Mouse (Mus musculus): ENCODE measurements around the gene Tns4. TPM values are rescaled to one million over a fixed set of nuclear protein-coding genes. Genes with fewer than 3 reads are reported as not detected.

The Tns4 gene
- polyA plus RNA-seq, 1 experiment from 2014 or later, result 0.36 TPM

GRCm38 (mm10) chr11:99096996-99097774 lies 8.1 kb upstream of the Tns4 start:
- no peak for DNase-seq (ENCODE audit: low spot score)
- Histone ChIP-seq H3K4me1 (peaks cover 4% of the 10 kb centered on the region; the same call in 1 of the 2 replicates), H3K4me3 (no peak overlapping the region), H3K9me3 (no peaks in the 10 kb centered on the region), H3K27ac (no peak overlapping the region), H3K36me3 (no peaks in the 10 kb centered on the region), H3K27me3 (ENCODE audit: insufficient read depth, poor library complexity, severe bottlenecking) (no peaks in the 10 kb centered on the region)
- 68% methylated on average over 8 of the region's 8 CpGs for WGBS

- peaks cover 4% of the 10 kb centered on the region; the same call in 1 of the 2 replicates for H3K4me1 ChIP-seq
- H3K9me3 ChIP-seq, result no peaks in the 10 kb centered on the region
- no peaks in the 10 kb centered on the region for H3K27me3 ChIP-seq (ENCODE audit: insufficient read depth, poor library complexity, severe bottlenecking)
- H3K4me3 ChIP-seq, result no peak overlapping the region
- no peak overlapping the region; the same call in 1 of the 2 replicates for H3K27ac ChIP-seq
- no peaks in the 10 kb centered on the region for H3K36me3 ChIP-seq
- no peak for DNase-seq (ENCODE audit: low spot score)
- WGBS, result 80% methylated on average over 4 of the region's 4 CpGs
Measured at GRCm38 (mm10) chr11:99096417-99096816, 7.3 kb upstream of the Tns4 start.

- H3K27me3 ChIP-seq (ENCODE audit: insufficient read depth, poor library complexity, severe bottlenecking), result no peaks in the 10 kb centered on the region
- no peak for DNase-seq (ENCODE audit: low spot score)
- no peaks in the 10 kb centered on the region for H3K9me3 ChIP-seq
- H3K4me3 ChIP-seq, result no peak overlapping the region
- WGBS, result 81% methylated on average over 4 of the region's 4 CpGs
- no peaks in the 10 kb centered on the region for H3K36me3 ChIP-seq
- peaks cover 4% of the 10 kb centered on the region; the same call in 1 of the 2 replicates for H3K4me1 ChIP-seq
- H3K27ac ChIP-seq, result no peak overlapping the region
Measured at GRCm38 (mm10) chr11:99095759-99096158, 6.7 kb upstream of the Tns4 start.

GRCm38 (mm10) chr11:99094911-99095676 lies 6.0 kb upstream of the Tns4 start:
- H3K27ac ChIP-seq, result no peak overlapping the region
- no peak overlapping the region for H3K4me3 ChIP-seq
- H3K36me3 ChIP-seq, result no peaks in the 10 kb centered on the region
- H3K9me3 ChIP-seq, result no peaks in the 10 kb centered on the region
- H3K27me3 ChIP-seq (ENCODE audit: insufficient read depth, poor library complexity, severe bottlenecking), result no peaks in the 10 kb centered on the region
- peaks cover 4% of the 10 kb centered on the region; the same call in 1 of the 2 replicates for H3K4me1 ChIP-seq
- WGBS, result 50% methylated on average over 2 of the region's 2 CpGs
- DNase-seq (ENCODE audit: low spot score), result no peak

GRCm38 (mm10) chr11:99093740-99094139 lies 4.6 kb upstream of the Tns4 start:
- no peaks in the 10 kb centered on the region for H3K36me3 ChIP-seq
- DNase-seq (ENCODE audit: low spot score), result no peak
- H3K4me3 ChIP-seq, result no peak overlapping the region
- H3K4me1 ChIP-seq, result peaks cover 9% of the 10 kb centered on the region
- H3K27ac ChIP-seq, result no peak overlapping the region
- WGBS, result 82% methylated on average over 7 of the region's 7 CpGs
- no peaks in the 10 kb centered on the region for H3K9me3 ChIP-seq
- H3K27me3 ChIP-seq (ENCODE audit: insufficient read depth, poor library complexity, severe bottlenecking), result peaks cover 11% of the 10 kb centered on the region; the same call in 1 of the 2 replicates

GRCm38 (mm10) chr11:99091666-99092065 lies 2.6 kb upstream of the Tns4 start:
- peaks cover 20% of the 10 kb centered on the region for H3K4me1 ChIP-seq
- no peak overlapping the region for H3K4me3 ChIP-seq
- H3K9me3 ChIP-seq, result no peaks in the 10 kb centered on the region
- no peaks in the 10 kb centered on the region for H3K36me3 ChIP-seq
- 62% methylated on average over 2 of the region's 2 CpGs for WGBS
- no peak for DNase-seq (ENCODE audit: low spot score)
- no peak overlapping the region for H3K27ac ChIP-seq
- H3K27me3 ChIP-seq (ENCODE audit: insufficient read depth, poor library complexity, severe bottlenecking), result peaks cover 12% of the 10 kb centered on the region; the same call in 1 of the 2 replicates

- H3K4me1 ChIP-seq, result peaks cover 26% of the 10 kb centered on the region
- H3K27ac ChIP-seq, result no peak overlapping the region
- no peaks in the 10 kb centered on the region for H3K9me3 ChIP-seq
- DNase-seq (ENCODE audit: low spot score), result no peak
- peaks cover 12% of the 10 kb centered on the region; the same call in 1 of the 2 replicates for H3K27me3 ChIP-seq (ENCODE audit: insufficient read depth, poor library complexity, severe bottlenecking)
- WGBS, result 89% methylated on average over 8 of the region's 8 CpGs
- H3K36me3 ChIP-seq, result no peaks in the 10 kb centered on the region
- H3K4me3 ChIP-seq, result no peak overlapping the region
Measured at GRCm38 (mm10) chr11:99090391-99090790, 1.3 kb upstream of the Tns4 start.

GRCm38 (mm10) chr11:99088486-99088885 lies 620 bp downstream of the Tns4 start:
- Histone ChIP-seq H3K4me3 (no peak overlapping the region), H3K27ac (0 out of 2 replicates have a peak overlapping the region, but pooled peaks have one; percentile 2), H3K36me3 (no peaks in the 10 kb centered on the region), H3K27me3 (ENCODE audit: insufficient read depth, poor library complexity, severe bottlenecking) (peaks cover 12% of the 10 kb centered on the region; the same call in 1 of the 2 replicates), H3K4me1 (peaks cover 26% of the 10 kb centered on the region), H3K9me3 (no peaks in the 10 kb centered on the region)
- 32% methylated on average over 2 of the region's 2 CpGs for WGBS
- no peak for DNase-seq (ENCODE audit: low spot score)

GRCm38 (mm10) chr11:99084366-99084765 lies 4.7 kb downstream of the Tns4 start:
- Histone ChIP-seq H3K4me3 (no peak overlapping the region), H3K4me1 (peaks cover 45% of the 10 kb centered on the region), H3K9me3 (no peaks in the 10 kb centered on the region), H3K36me3 (no peaks in the 10 kb centered on the region), H3K27me3 (ENCODE audit: insufficient read depth, poor library complexity, severe bottlenecking) (peaks cover 8% of the 10 kb centered on the region; the same call in 1 of the 2 replicates), H3K27ac (no peak overlapping the region)
- DNase-seq (ENCODE audit: low spot score), result no peak
- 36% methylated on average over 9 of the region's 9 CpGs for WGBS

GRCm38 (mm10) chr11:99083516-99083915 lies 5.6 kb downstream of the Tns4 start:
- 86% methylated on average over 8 of the region's 8 CpGs for WGBS
- no peak overlapping the region for H3K4me3 ChIP-seq
- peaks cover 37% of the 10 kb centered on the region for H3K4me1 ChIP-seq
- H3K9me3 ChIP-seq, result no peaks in the 10 kb centered on the region
- H3K27me3 ChIP-seq (ENCODE audit: insufficient read depth, poor library complexity, severe bottlenecking), result no peaks in the 10 kb centered on the region
- no peak overlapping the region for H3K27ac ChIP-seq
- H3K36me3 ChIP-seq, result no peaks in the 10 kb centered on the region
- no peak for DNase-seq (ENCODE audit: low spot score)

GRCm38 (mm10) chr11:99082098-99082497 lies 7.0 kb downstream of the Tns4 start:
- Histone ChIP-seq H3K9me3 (no peaks in the 10 kb centered on the region), H3K27me3 (ENCODE audit: insufficient read depth, poor library complexity, severe bottlenecking) (no peaks in the 10 kb centered on the region), H3K4me3 (no peak overlapping the region), H3K27ac (peak overlapping the region; percentile 69), H3K36me3 (no peaks in the 10 kb centered on the region), H3K4me1 (peaks cover 27% of the 10 kb centered on the region)
- 69% methylated on average over 8 of the region's 8 CpGs for WGBS
- no peak for DNase-seq (ENCODE audit: low spot score)

- Histone ChIP-seq H3K4me3 (no peak overlapping the region), H3K27me3 (ENCODE audit: insufficient read depth, poor library complexity, severe bottlenecking) (no peaks in the 10 kb centered on the region), H3K4me1 (peaks cover 27% of the 10 kb centered on the region), H3K9me3 (no peaks in the 10 kb centered on the region), H3K36me3 (no peaks in the 10 kb centered on the region), H3K27ac (no peak overlapping the region)
- WGBS, result 61% methylated on average over 3 of the region's 3 CpGs
- no peak for DNase-seq (ENCODE audit: low spot score)
Measured at GRCm38 (mm10) chr11:99081566-99081965, 7.5 kb downstream of the Tns4 start.
